Mouse (Mus musculus) C3H10T1/2 (cell line): ENCODE data around the gene Slc1a5. TPM values are rescaled to one million over a fixed set of nuclear protein-coding genes. Genes with fewer than 3 reads are reported as not detected.

Source experiments
- polyA plus RNA-seq, 2 experiments: library from polyadenylated mRNA; unstranded; fragments of >200 nt; fragmentation: generic; extraction: Trizol; gene quantifications; one replicate each; pipeline ENCODE4 v1.2.1; 2012; ENCODE audit warnings: missing spikeins in 2 of 2

Slc1a5 gene
- 10 to 100 TPM in 1 of 2 experiments, 1 to 10 TPM in 1; 4.3 to 13.9 TPM for polyA plus RNA-seq

DNA sequence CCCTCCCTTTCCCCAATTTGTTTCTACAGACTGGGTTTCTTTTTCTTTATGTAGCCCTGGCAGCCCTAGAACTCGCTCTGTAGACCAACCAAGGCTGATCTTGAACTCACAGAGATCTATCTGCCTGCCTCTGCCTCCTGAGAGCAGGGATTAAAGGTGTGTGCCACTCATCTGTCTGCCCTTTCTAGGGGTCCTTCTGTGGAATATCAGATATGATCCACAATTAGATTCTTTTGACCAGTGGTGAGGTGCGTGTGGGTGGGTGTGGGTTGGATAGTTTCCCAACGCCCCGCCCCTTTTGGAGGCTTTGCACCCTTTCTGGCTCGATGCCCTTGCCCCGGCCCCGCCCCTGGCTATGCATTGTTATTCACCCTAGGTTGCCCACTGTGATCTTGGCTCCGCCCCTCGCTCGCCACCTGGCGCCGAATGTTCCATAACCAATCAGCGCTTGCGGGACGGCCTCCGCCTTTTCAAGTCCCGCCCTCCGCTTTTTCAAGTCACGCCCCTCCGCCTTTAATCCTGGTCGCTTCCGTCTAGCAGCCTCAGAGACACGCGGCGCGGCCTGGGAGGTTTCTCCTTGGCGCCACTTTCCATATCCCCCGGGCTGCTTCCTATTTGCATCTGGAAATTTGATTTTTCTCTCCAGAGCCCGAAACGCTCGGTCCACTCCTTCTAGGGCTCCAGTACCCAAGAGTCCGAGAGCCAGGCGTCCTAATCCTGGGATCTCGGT is at the start of gene Slc1a5:
Slc1a5 (plus strand) TSS at position 516 of the 730 bp plus-strand sequence.

DNA sequence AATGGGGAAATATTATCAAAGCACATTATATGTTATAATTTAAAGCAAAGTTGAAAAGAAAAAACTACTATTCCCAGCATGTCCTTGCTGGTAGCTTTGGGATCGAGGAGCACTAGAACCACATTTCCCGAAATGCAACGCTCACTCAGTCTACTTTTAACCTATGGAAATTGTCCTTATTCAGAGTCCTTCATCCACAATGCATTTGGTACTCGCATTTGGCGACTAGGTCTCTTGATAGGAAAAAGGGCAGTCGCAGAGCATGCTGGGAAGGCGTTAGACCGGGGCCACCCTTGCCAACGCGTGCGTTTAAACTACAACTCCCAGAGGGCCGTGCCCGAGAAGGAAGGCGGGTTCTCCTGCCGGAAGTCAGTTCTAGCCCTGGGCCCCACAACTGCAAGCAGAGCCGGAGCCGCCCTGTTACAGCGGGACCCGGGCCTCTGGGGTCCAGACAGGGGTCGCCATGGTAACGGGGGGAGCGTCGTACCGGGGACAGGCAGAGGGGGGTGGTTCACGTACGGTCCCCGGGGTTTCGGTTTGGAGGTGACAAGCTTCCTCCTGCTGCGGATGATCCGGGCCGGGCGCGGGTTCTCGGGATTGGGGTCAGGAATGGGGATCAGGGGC is 43.0 kb upstream of the Slc1a5 start, which contains the start of gene Ap2s1:
Ap2s1 (plus strand) TSS at position 338 of the 624 bp plus-strand sequence.

DNA sequence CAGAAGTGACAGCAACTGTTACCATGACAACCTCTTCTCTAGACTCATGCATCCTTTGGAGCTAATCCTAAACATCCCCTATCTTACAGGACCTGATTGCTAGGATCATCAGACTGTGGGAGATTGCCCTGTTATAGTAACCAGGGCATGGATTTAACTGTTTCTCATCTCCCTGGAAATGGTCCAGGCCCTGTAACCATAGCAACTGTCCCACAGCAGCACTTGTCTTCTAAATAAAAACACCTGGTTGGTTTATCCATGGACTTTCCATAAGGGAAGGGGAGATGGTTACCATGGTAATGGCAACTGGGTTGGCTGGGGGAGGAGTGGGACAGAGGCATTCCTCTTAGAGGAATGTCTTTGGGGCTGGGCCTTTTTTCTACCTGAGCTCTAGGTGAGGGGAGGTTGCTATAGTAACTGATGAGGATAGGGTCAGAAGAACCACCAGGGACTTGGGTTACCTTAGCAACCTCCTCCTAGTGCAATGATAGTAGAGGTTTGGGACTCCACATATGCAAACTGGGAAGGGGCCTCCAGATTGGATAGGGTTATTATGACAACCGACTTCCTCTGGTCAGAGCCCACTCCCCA is 34.3 kb downstream of the Slc1a5 start, which contains the start of gene Strn4:
Strn4 (plus strand) TSS at position 539 of the 591 bp plus-strand sequence.

DNA sequence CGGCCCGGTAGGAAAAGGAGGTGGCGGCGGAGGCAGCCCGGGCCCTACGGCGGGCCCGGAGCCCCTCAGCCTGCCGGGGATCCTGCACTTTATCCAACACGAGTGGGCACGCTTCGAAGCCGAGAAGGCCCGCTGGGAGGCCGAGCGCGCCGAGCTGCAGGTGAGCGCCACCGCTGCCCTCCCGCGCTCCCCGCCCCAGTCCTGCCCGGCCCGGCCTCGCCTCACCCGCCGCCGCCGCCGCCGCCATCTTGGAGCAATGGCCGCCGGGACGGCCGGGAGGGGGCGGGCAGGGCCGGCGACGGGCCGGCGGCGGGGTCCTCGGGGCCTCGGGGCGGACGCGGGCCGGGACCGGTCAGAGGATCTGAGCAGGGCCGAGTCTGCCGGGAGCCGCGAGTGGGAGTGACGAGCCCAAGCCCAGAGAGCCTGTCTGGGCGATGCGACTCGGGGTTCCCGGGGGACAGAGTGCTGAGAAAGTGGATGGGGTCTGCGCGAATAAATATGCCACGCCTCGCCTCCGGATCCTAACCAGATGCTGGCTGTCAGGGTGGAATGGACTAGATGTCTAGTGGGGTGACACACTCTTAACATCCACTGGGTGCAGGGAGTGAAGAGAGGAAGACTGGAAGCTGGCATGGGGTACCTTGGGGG is 35.5 kb downstream of the Slc1a5 start, which contains the start of gene Fkrp:
Fkrp (minus strand) TSS at position 258 of the 648 bp plus-strand sequence.

DNA sequence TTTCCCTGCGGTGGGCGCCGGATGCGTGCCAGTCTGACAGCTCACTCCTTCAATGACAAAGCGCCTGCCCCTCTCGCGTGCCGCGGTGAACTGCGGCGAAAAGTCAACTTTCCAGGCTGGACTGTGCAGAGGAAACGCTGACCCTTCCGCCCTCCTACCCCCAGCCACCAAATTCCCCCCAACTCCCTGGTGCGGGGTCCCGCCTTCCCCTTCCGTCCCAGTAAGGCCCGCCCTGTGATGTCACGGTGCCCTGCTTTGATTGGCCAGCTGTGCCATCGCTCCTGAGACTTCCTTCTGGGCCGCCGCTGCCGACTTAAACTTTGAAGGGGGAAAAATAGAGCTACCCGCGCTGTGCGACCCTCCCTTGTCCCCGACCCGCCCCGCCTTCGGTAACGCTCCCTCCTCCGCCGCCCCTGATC is 61.5 kb downstream of the Slc1a5 start, which contains the start of gene Prkd2:
Prkd2 (plus strand) TSS at position 258 of the 419 bp plus-strand sequence.

Other genes starting within 250 kb of the Slc1a5 start
- 10 to 100 TPM in 1 of 2 experiments, 1 to 10 TPM in 1; 3.6 to 26.5 TPM for gene Arhgap35, start 166.3 kb upstream of the Slc1a5 start, polyA plus RNA-seq
- gene Ceacam15, start 105.6 kb upstream of the Slc1a5 start, polyA plus RNA-seq: not detected
- gene Ceacam9, start 59.4 kb upstream of the Slc1a5 start, polyA plus RNA-seq: not detected
- gene Ap2s1, start 42.9 kb upstream of the Slc1a5 start, polyA plus RNA-seq: 100 to 1,000 TPM; 475 to 564 TPM
- 10 to 100 TPM; 25.0 to 45.4 TPM for gene Strn4, start 34.5 kb downstream of the Slc1a5 start, polyA plus RNA-seq
- 10 to 100 TPM; 10.2 to 21.8 TPM for gene Fkrp, start 35.4 kb downstream of the Slc1a5 start, polyA plus RNA-seq
- 10 to 100 TPM in 1 of 2 experiments, 1 to 10 TPM in 1; 2.9 to 13.1 TPM for gene Prkd2, start 61.6 kb downstream of the Slc1a5 start, polyA plus RNA-seq
- 10 to 100 TPM in 1 of 2 experiments, 1 to 10 TPM in 1; 6.5 to 21.0 TPM for gene Dact3, start 94.0 kb downstream of the Slc1a5 start, polyA plus RNA-seq
- gene Gng8, start 110.4 kb downstream of the Slc1a5 start, polyA plus RNA-seq: 10 to 100 TPM in 1 of 2 experiments, 1 to 10 TPM in 1; 8.6 to 27.3 TPM
- gene Ptgir, start 125.2 kb downstream of the Slc1a5 start, polyA plus RNA-seq: 1 to 10 TPM in 1 of 2 experiments, under 1 TPM in 1; 0.85 to 3.9 TPM
- 100 to 1,000 TPM; 163 to 504 TPM for gene Calm3, start 142.8 kb downstream of the Slc1a5 start, polyA plus RNA-seq
- under 1 TPM in 1 of 2 experiments, not detected in 1; 0.01 TPM for gene Pnmal2, start 163.3 kb downstream of the Slc1a5 start, polyA plus RNA-seq
- not detected for gene Pnmal1, start 178.3 kb downstream of the Slc1a5 start, polyA plus RNA-seq
- gene Gm42372, start 201.7 kb downstream of the Slc1a5 start, polyA plus RNA-seq: not detected
- under 1 TPM; 0.02 to 0.81 TPM for gene Ccdc8, start 211.4 kb downstream of the Slc1a5 start, polyA plus RNA-seq
- 10 to 100 TPM; 43.1 to 92.9 TPM for gene Ppp5c, start 246.6 kb downstream of the Slc1a5 start, polyA plus RNA-seq